Mouse (Mus musculus): ENCODE results near the gene Jarid2.

DNA sequence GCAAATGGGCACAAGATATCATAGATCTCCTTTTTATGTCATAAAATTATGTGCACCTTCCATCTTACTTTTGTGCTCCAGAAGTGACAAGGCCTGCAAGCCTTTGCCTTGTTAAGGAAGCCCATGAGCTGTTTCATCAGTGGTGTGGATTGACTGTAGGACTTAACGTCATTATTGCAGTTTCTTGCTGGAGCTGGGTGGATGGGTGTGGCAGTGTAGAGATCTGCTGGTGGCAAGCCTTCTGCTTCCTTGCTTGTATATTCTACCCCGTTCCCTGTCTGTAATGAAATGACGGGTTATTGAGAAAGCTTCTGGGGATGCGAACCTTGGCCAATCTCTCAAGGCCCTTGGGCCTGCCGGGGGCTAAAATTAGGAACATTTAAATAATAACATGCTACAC is 99.6 kb downstream of the Jarid2 start:
- TF ChIP-seq POLR2A (IDR thresholded peaks at IDR 0.05; ENCODE audit: insufficient read depth, low read length) (no peak), EP300 (IDR thresholded peaks at IDR 0.05; ENCODE audit: insufficient read depth, low read depth, low read length) (no peak), CTCF (IDR thresholded peaks at IDR 0.05; ENCODE audit: low read depth, low read length) (no peak)

Data from ES-Bruce4 (cell line).